Mouse (Mus musculus) small intestine, adult 2 months (tissue): ENCODE measurements around the gene Gipc2.

Experiments
- CTCF ChIP-seq: fragments of 200-500 bp; IDR thresholded peaks from 2 replicates; pipeline ENCODE4 v1.5.1; 2012; ENCODE audit warnings: low read depth, mild to moderate bottlenecking, control low read depth, inconsistent platforms, low read length, moderate library complexity, mixed read lengths; ENCODE audit not compliant: insufficient replicate concordance, insufficient read length; ENCODE audit errors: extremely low read depth
- POLR2A ChIP-seq: fragments of 200-500 bp; IDR thresholded peaks from 2 replicates; pipeline ENCODE4 v1.6.1; 2012; ENCODE audit warnings: low read depth, mild to moderate bottlenecking, control low read depth, inconsistent platforms, low read length, moderate library complexity

DNA sequence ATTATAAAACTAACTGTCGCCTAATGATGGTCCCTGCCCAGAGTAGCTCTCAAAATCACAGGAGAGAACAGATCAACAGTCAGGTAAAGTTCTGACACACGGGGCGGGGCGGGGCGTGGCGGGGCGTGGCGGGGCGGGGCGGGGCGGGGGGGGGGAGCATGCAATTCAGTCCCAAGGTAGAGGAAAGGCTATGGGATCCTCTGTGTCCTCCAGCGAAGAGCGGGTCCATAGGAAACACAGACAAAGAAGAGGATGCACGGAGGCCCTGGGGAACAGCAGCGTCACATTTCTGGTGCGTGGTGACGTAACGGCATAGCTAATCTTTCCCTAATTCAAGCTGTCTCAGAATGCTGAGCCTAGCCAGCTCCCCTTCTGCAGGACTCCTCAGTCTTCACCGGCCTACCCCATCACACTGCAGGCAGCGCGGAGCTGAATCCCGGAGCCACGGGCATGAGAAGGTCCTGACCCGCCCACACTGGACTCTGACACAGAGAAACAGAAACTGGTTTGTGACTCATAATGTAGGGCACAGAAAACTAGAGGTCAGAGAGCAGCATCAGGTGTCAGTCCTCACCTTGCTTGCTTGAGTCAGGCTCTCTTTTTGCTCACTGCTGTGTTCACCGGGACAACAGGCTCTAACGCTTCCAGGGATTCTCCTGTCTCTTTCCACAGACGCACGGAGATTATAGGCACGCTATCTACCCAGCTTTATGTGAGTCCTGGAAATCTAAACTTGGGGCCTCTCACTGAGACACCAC is 14.1 kb downstream of the Gipc2 start:
- no peak for TF ChIP-seq CTCF
- no peak for TF ChIP-seq POLR2A
